Mouse (Mus musculus) telencephalon, adult 2 months (tissue): ENCODE measurements around the gene Slc2a1.

Source experiments
- DNase-seq: peaks from one replicate; pipeline ENCODE4 v3.0.0-alpha.2; 2011; ENCODE audit warnings: low read depth, low spot score

Gene Slc2a1

DNA sequence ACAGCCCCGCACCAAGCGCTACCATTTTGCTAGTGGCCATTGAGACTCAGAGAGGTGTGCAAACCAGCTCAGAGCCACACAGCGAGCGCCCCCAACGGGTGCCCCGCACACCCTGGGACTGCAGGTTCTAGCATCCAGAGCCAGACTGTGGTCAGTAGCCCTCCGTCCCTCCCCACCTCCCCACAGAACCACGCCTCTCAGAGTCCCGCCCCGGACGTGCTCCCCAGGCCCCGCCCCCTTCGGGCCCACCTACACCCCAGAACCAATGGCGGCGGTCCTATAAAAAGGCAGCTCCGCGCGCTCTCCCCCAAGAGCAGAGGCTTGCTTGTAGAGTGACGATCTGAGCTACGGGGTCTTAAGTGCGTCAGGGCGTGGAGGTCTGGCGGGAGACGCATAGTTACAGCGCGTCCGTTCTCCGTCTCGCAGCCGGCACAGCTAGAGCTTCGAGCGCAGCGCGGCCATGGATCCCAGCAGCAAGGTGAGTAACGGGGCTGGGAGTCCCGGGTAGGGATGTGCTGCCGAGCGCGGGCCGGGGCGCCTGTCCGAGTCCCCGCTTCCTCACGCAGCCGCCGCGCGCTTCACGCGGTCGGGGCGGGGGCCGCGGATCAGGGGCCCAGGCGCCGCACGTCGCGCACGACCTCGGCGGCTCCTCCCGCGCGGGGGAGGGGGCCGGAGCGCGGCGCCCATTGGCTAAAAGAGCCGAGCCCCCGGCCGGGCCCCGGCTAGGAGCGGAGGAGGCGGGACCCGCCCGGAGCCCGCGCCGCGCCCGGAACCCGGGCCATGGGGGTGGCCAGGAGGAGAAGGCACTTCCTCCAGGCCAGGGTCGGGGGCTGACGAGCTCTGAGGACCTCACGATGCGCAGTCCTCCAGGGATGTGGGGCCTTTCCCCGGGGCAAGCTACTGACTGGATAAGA, at the start of gene Slc2a1:
Slc2a1 (plus strand) TSS at position 217 of the 914 bp plus-strand sequence.
- DNase-seq = peak; percentile 85

DNA sequence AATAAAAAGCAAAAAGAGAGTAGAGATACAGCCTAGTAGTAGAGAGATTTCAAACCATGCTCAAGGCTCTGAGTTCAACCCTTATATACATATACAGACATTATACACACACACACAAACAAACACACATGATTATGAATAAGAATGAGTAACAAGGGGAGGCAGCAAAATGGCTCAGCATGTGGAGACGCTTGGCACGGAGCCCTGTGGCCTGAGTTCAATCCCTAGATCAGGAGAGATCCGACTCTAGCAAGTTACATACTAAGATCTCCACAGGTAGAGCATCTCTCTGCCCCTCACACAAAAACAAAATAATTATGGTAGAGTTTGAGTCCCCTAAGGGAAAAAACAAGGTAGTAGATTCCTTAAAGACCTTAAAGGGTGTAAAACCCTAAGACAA, 41.7 kb upstream of the Slc2a1 start:
- no peak for DNase-seq

DNA sequence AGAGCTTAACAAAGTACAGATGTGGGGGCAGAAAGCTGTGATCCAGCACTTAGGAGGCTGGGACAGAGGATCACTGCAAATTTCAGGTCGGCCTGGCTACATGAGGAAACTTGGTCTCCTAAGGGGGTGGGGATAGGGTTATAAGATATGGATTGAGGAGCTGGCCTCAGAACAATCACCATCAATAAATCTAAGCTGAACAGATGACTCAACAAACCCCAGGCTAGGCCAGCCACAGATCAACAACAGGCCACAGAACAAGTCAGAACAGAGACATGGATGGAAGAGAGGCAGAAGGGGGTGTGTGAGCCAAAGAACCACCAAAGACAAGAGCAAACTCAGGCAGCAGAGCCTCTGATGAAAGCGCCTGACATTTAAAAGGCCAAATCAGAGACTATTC, 41.3 kb upstream of the Slc2a1 start:
- DNase-seq = no peak

DNA sequence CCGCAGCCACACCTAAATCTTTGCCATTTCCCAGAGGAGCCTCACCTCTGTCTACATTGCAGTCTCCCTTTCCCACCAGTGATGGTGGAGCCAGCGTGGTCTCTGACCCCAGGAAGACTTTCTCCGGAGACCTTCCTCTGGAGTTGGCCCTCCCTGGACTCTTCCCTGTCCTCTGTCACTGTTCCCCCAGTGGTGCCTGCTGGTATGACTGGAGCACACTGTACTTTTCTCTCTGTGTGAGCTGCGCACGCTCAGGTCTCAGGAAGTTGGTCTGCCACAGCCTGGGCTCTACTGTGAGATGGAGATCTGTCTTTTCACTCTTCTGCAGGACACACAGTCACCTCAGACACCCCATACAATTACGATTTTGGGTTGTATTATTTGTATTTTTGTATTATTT, 39.6 kb upstream of the Slc2a1 start:
- DNase-seq = no peak

DNA sequence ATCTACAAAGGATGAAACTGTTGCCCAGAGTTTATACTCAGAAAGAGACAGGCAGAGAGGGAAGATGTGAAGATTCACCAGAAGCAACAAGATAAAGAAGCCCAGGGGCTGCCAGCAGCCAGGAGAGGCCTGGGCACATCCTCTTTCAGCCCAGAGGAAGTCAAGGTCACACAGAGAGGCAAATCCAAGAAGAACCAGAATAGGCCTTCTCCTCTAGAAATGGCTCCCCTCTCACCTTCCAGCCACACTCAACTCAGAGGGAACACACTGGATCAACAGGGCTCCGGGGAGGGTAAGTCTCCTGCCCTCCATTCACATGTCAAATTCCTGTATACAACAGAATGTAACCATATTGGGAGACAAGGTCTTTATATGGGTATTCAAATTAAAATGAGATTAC, 38.3 kb upstream of the Slc2a1 start:
- DNase-seq = no peak

DNA sequence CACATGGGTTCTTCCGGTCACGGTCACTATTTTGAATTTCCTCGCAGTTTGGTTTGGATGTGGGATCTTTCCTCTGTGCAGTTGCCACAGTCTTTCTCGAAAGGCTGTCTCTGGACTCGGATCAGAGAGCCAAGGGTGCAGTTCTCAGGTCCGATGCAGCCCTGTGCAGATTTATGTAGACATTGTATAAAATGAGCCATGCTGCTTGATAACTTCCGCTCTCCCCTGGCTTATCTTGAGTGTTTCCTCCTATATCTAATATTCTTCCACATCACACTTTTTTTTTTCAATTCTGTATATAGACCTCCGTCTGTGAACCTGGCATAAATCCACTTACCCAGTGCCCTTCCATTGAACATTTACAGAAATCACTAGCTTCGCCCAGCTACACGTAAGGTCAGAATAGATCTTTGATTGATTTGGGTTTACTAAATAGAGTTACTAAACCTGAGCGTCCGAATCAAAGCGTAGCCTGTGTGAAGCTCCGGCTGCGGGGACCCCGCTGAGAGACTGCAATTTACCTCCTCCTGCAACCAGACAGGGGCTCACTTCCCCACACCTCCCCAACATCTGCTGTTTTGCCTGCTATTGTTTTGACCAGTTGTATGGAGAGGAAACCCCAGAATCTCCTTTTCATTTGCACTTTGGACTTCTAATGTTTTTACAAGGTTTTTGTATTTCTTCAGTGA, 37.4 kb upstream of the Slc2a1 start:
- no peak for DNase-seq

DNA sequence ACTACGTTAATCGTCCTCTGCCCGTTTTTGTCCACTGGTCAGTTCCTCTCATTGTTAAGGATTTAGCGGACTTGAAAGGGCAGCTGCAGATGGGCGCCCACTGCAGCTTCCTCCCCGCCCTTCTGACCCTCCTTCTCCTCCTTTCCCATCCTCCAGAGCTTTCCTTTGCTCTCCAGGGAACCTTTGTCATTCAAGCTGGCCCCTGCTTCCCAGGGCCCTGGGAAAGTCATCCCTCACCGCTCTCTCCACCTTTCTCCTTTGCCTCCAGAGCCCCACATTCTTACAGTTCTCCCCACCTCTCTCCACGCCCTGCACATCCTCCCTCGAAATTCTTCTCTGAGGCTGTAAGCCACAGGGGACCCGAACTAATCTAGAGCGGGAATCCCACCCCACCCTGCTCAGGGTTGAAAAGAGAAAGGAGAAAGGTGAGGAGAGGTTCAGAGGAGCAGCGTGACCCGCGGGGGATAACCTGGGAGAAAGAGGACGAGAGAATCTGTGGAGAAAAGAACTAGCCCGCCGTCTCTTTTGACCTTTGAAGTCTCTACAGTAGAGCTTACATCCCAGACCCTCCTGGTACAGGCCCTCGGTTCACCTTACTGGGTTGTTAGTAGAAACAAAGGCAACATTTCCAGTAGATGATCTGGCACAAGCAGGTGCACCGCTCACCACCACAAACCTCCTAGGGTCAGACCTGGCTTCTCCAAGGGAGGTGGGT, 36.7 kb upstream of the Slc2a1 start:
- no peak for DNase-seq

DNA sequence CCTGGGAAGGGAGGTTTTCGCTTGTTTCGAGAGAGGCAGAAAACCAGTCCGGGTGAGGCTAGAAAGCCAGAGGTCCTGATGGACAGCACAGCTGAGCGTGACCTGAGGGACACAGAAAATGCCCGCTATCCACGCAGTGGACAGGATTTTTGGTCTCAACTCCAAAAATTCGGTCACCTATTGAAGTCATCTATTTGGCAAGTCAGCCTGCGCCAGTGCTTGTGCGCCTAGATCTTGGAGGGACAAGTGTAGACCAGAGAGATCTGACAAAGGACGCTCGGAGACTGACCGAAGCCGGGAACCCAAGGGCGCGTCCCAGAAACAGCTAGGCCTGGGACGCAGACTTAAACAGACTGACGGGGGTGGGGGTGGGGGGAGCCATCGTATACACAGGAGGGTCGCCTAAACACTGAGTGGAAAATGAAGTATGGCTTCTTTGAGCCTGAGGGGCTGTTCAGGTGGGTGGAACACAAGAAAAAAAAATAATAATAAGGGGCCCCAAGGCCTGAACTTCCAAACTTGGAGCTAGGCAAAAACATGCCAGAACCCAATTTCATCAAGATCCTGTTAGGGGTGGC, 36.1 kb upstream of the Slc2a1 start:
- no peak for DNase-seq

DNA sequence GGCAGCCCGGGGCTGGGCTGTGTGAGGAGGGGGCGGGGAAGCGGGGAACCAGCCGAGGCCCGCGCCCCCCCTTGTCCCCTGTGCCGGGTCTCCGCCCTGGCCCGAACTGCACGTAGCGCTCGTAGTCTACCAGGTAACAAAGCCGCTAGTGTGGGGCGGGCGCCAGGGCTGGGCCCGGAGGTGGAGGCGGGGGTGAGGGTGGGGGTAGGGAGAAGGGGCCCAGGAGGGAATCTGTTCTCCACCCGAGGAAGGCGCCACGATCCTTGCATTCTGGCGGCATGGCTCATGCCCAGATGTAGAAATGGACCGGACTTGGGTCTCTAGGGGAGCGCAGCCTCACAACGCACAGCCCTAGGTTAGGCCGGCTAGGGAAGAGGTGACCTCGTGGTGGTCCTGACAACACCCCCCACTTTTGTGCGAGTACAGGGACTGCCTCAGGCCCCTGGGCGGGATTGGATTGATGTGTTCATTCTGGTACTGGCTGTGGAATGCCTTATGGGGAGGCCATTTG, 35.5 kb upstream of the Slc2a1 start:
- no peak for DNase-seq

DNA sequence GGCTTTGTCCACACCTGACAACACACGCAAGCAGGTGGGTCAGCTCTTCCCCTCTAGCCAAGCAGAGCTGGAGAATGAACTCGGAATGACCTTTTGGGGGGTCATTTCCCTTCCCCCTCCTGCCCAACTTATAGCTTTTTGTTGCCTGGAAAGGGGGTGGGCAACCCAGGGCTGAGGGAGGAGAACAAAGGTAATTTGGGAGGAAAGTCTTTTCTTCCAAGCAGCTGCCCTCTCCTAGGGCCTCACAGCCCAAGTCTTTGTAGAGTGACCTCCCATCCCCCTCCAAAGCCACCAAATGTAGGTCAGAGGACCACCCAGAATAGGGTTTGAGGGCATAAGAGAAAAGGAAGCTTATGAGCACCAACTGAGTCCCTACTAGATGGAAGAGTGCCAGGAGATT, 34.9 kb upstream of the Slc2a1 start:
- DNase-seq = no peak

DNA sequence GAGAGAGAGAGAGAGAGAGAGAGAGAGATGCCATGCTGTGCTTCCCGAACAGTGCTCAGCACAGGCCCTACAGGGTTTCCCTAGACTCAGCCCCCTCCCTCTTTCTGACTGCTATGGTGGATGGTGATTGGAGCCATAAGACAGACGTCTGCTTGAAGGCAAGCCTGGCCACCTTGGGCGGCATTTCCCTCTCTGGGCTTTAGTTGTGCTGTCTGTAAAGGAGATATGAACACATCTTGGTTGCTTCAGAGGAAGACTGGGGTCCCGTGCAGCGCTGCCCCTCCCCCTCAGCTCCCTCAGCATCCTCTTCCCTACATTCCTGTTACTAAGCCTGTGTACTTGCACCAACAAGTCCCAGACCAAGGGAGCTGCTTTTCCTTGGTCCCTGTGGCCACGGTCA, 33.9 kb upstream of the Slc2a1 start:
- DNase-seq = no peak

DNA sequence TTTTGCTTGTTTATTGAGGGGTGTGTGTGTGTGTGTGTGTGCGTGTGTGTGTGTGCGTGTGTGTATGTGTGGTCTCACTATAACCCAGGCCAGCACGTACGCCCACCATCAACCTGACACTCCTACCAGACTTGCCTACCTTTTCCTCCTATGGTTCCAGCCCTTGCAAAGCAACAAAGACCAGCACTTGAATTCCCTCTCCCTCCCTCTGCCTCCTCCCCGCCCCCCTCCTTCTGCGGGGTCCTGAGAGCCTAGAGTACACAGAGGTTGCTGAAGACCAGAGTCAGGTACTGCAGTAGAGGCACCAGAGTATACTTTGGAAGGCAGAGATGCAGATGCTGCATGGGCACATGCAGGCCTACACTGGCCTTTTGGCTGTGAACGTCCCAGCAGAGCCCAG, 33.2 kb upstream of the Slc2a1 start:
- no peak for DNase-seq

DNA sequence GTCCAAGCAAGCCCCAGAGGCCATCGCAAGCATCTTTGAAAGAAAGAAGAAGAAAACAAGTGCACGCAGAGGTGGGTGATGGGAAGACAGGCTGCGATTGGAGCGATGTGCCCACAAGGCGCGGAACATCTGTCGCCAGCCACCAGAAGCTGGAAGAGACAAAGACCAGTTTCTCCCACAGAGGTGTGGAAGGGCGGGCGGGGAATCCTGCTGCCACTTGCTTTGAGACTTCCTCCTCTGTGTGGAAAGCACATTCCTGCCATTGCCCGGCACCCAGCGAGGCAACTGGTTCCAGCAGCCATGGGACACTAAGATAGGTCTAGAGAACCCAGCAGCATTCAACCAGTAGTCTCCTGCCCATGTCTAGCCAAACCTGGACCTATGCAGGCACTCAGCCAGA, 32.2 kb upstream of the Slc2a1 start:
- no peak for DNase-seq

DNA sequence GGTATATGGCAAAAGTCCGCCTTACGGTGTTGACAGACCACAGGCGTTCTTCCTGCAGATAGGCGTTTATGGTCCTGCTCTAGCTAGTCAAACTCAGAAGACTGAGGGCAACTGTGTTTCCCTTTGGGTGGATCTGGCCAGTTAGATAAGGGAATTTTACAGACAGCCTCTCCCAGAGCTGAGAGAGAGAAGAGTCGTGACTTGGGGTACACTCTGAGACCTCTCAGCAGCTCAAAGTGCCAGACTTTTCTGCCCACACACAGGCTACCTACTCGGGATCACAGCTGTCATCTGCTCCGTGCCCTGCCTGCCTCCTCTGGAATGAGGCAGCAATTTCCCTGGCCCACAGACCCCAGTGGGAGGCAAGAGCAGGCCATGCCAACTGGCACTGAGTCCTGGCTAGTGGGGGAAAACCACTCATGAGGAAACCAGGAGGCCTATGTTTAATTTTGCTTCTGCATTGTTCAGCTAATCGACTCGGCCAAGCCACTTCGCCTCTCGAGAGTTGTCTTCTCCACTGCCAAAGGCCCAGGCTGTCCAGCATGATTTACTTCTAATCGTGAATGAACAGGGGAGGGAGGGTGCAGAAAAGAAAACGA, 31.3 kb upstream of the Slc2a1 start:
- DNase-seq = no peak

DNA sequence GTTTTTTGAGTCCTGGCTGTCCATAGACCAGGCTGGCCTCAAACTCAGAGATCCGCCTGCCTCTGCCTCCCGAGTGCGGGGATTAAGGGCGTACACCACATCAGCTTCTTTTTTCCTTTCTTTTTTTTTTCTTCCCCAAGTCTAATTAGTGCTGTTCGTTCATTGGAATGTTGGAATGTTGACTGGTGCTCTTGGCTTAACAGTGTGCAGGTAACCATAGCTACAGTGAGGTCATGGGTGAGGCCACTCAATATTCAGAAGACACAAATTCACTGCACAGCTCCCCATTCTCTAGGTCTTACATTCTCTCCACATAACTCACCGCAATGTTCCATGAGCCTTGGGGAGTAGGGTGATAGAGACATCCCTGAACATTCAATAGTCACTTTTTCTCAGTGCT, 28.6 kb upstream of the Slc2a1 start:
- DNase-seq = no peak

DNA sequence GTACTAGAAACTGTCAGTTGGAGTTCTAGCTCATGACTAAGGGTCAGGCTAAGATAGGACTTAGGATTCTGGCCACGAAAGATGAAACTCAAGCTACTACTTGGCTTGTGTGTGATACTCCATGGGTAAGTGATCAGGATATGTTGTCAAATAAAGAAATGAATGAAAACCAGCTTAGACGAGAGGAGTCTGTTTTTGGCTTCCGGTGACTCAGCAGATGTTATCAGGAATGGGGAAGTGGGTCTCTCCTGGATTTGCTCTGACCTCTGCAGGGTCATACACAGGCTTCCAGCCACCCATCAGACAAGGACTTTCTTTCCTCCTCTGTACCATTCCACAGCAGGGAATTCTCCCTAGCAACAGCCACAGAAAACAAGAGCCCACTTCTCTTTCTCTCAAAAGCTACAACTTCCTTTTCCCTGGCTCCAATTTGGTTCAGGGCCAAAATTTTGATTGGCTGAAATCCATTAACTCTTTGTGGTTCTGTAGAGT, 25.7 kb upstream of the Slc2a1 start:
- DNase-seq = no peak

DNA sequence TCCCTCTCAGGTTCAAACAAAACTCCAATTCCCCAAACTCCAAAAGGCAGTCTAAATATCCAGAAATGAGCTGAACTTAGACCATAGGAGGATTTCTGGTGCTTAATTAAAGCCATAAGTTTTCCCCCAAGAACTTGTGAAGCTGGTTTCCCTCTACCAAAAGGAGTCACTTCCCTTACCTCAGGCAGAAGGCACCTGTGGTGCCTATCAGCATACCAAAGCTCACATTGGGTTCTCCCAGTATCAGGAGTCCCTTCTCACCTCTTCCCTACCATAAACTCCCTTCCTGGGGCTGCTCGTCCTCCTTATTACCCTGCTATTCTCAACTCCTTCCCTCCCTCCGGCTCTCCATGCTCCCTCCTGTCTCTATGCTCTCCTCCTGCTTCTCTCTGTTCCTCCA, 20.1 kb upstream of the Slc2a1 start:
- DNase-seq = no peak

DNA sequence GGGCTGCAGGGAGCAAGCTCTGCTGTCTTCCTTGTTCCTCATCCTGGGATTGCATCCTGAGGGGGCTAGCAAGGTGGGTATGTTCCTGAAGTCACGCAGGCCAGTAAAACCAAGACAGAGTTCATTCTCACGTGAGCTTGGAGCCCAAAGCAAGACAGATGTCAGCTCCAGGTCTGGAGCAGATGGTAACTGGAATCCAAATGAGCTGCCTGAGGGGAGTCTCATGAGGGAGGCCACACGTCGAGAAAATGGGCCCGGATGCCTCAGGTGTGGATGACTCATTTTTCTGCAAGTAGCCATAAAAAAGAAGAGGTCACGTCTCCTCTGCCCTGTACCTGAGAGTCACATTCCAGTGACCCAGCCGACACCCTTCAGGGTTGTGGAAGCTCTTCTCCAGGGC, 14.6 kb upstream of the Slc2a1 start:
- no peak for DNase-seq

DNA sequence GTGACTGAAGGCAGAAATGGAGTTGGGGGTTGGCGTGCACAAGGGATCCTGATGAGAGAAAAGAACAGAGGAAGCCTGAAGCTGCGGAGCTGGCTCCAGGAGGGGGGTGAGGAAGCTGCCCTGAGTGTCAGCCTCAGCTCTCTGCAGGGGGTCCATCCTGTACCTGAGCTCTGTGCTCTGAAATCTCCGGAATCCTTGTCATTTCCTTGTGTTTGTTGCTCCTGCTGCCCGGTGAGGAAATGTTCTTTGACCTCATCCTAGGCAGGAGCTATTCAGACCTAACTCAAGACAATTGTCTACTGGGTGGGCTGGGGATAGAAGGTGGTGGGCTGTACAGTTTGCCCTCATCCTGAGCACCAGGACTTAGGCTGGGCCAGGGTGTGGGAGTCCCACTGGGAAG, 13.5 kb upstream of the Slc2a1 start:
- no peak for DNase-seq

DNA sequence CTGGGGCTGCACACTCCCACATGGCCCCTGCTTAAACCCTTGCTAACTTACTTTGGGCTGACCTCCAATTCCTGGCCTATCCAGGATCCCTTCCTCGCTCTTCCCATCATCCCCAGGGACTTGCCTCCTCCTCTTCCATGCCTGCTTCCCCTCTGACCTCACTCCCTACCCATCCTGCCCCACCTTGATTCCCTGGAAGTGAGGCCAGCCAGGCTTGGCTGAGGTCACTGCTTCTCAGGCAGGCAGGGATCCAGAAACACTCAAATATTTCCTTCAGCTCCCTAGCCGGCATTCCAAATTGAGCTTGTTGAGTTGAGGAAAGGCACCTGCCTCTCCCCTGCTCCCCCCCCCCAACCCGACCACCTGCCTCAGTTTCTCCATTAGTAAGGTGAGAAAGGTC, 12.1 kb upstream of the Slc2a1 start:
- no peak for DNase-seq

DNA sequence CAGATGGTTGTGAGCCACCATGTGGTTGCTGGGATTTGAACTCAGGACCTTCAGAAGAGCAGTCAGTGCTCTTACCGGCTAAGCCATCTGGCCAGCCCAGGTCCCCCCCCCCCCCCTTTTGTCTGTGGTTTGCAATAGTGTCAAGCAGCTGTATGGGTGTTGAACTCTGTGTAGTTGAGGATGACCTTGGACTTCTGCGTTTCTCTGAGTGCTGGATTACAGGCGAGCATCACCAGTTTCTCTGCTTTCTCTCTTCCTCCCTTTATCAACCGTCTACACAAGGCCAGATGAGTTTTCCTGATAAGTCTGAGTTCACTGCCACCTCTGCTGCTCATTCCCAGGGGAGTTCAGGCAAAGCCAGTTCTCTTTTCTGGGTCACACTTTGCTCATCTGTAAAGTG, 11.1 kb upstream of the Slc2a1 start:
- no peak for DNase-seq
